Mouse (Mus musculus) heart, postnatal 0 days (tissue): ENCODE data around the gene Prl2c3. TPM values are rescaled to one million over a fixed set of nuclear protein-coding genes. Genes with fewer than 3 reads are reported as not detected.
"Not testable (repeated sequence)": the region's sequence is repeated elsewhere in the genome, so short reads cannot be mapped to it uniquely, and the experiment has no call there.

ENCODE experiments used
- ATAC-seq: fragments of 200-750 bp; cut with Nextera tagmentation; 2 replicates; pipeline ENCODE4 v1.8.0; 2017; ENCODE audit warnings: low read depth, moderate number of reproducible peaks, moderate library complexity; ENCODE audit not compliant: insufficient read depth
- DNase-seq: peaks from one replicate; pipeline ENCODE4 v3.0.0-alpha.2; 2016; ENCODE audit warnings: low spot score
- H3K27ac ChIP-seq: fragments of 300-500 bp; sonication (generic); 2 replicates; pipeline ENCODE4 v1.5.1; 2014; ENCODE audit warnings: low read depth, mild to moderate bottlenecking
- H3K27me3 ChIP-seq: fragments of 300-500 bp; sonication (generic); 2 replicates; pipeline ENCODE4 v1.6.1; 2014; ENCODE audit warnings: low read length, mixed read lengths; ENCODE audit not compliant: control insufficient read depth, insufficient read depth
- H3K36me3 ChIP-seq: fragments of 300-500 bp; sonication (generic); replicated peaks from 2 replicates; pipeline ENCODE4 v1.6.1; 2014; ENCODE audit warnings: low read length, mixed read lengths; ENCODE audit not compliant: control insufficient read depth, insufficient read depth
- H3K4me1 ChIP-seq: fragments of 300-500 bp; sonication (generic); 2 replicates; pipeline ENCODE4 v1.6.1; 2014; ENCODE audit warnings: antibody characterized with exemption; ENCODE audit not compliant: control insufficient read depth, insufficient read depth
- H3K4me2 ChIP-seq: fragments of 300-500 bp; sonication (generic); 2 replicates; pipeline ENCODE4 v1.6.1; 2014; ENCODE audit warnings: low read depth, mild to moderate bottlenecking, low read length, moderate library complexity
- H3K4me3 ChIP-seq: fragments of 300-500 bp; sonication (generic); 2 replicates; pipeline ENCODE4 v1.5.1; 2014; ENCODE audit warnings: low read depth, low read length
- H3K9ac ChIP-seq: fragments of 300-500 bp; sonication (generic); replicated peaks from 2 replicates; pipeline ENCODE4 v1.6.1; 2014; ENCODE audit warnings: low read depth, low read length, mixed read lengths
- H3K9me3 ChIP-seq: fragments of 300-500 bp; sonication (generic); replicated peaks from 2 replicates; pipeline ENCODE4 v1.6.1; 2016; ENCODE audit warnings: low read length; ENCODE audit not compliant: control insufficient read depth
- CTCF ChIP-seq: IDR thresholded peaks from 2 replicates; pipeline ENCODE4 v1.5.1; 2016; ENCODE audit warnings: antibody characterized with exemption, control low read depth, low read depth
- EP300 ChIP-seq: IDR thresholded peaks from 2 replicates; pipeline ENCODE4 v1.6.1; 2016; ENCODE audit warnings: antibody characterized with exemption, low read depth
- WGBS: fragments of 180-500 bp; shearing (Covaris S2); extraction: QIAGEN DNeasy Blood & Tissue Kit; methylation state at CpG from one replicate; pipeline ENCODE4 v1.1.7; 2014; 5-methylcytosine and 5-hydroxymethylcytosine counted together
- polyA plus RNA-seq: library from polyadenylated mRNA; unstranded; fragments of >200 nt; fragmentation: Nextera tagmentation; extraction: Ambion mirVana; gene quantifications from 2 replicates; pipeline ENCODE4 v1.2.1, GENCODE M21; 2015
- total RNA-seq: library from RNA; depleted of rRNA; stranded (reverse); fragments of >200 nt; gene quantifications from 2 replicates; pipeline ENCODE4 v1.2.3, GENCODE M21; 2014; ENCODE audit warnings: low replicate concordance; rRNA removed

Gene Prl2c3
- total RNA-seq (not detected in 2 replicates), polyA plus RNA-seq (0.33 TPM in 1 of 2 replicates, not detected in the other)

GRCm38 (mm10) chr13:12799979-12800378, at the start of gene Prl2c3:
TSS of gene Prl2c3 (minus strand) at chr13:12800079.
- 52% methylated on average over 3 of the region's 3 CpGs for WGBS
- not testable (repeated sequence) for H3K4me1 ChIP-seq, H3K27ac ChIP-seq, H3K4me2 ChIP-seq, DNase-seq, ATAC-seq, H3K4me3 ChIP-seq, H3K27me3 ChIP-seq, H3K9me3 ChIP-seq, H3K9ac ChIP-seq, H3K36me3 ChIP-seq

- H3K36me3 ChIP-seq, H3K4me1 ChIP-seq, H3K27me3 ChIP-seq, H3K4me3 ChIP-seq, H3K27ac ChIP-seq, H3K9ac ChIP-seq, DNase-seq, H3K4me2 ChIP-seq: not testable (repeated sequence)
- 62% methylated on average over 4 of the region's 4 CpGs for WGBS
- peaks cover 36% of the 10 kb centered on the region for H3K9me3 ChIP-seq
- 0 out of 2 replicates have a peak, but pooled peaks have one; percentile 39 for ATAC-seq
Measured at GRCm38 (mm10) chr13:12848254-12848653, 48.4 kb upstream of the Prl2c3 start.

GRCm38 (mm10) chr13:12844701-12845100, 44.8 kb upstream of the Prl2c3 start:
- not testable (repeated sequence) for H3K4me3 ChIP-seq, H3K36me3 ChIP-seq, H3K27me3 ChIP-seq, H3K9ac ChIP-seq, H3K27ac ChIP-seq, ATAC-seq, DNase-seq, H3K4me2 ChIP-seq, H3K4me1 ChIP-seq
- peaks cover 38% of the 10 kb centered on the region for H3K9me3 ChIP-seq
- WGBS, result 81% methylated on average over 1 of the region's 1 CpGs

GRCm38 (mm10) chr13:12837546-12837945, 37.7 kb upstream of the Prl2c3 start:
- not testable (repeated sequence) for H3K4me3 ChIP-seq, H3K4me1 ChIP-seq, H3K9ac ChIP-seq, H3K27ac ChIP-seq, H3K36me3 ChIP-seq, H3K4me2 ChIP-seq, ATAC-seq, DNase-seq, H3K27me3 ChIP-seq
- H3K9me3 ChIP-seq, result peaks cover 55% of the 10 kb centered on the region
- WGBS, result 58% methylated on average over 2 of the region's 2 CpGs

GRCm38 (mm10) chr13:12831769-12832168, 31.9 kb upstream of the Prl2c3 start:
- Histone ChIP-seq H3K9me3 (peaks cover 60% of the 10 kb centered on the region), H3K36me3 (no peaks in the 10 kb centered on the region), H3K4me1 (no peaks in the 10 kb centered on the region), H3K9ac (no peak overlapping the region), H3K27me3 (no peaks in the 10 kb centered on the region), H3K4me3 (no peak overlapping the region), H3K27ac (no peak overlapping the region), H3K4me2 (no peak overlapping the region)
- DNase-seq (no peak), ATAC-seq (no peak)
- TF ChIP-seq CTCF, result no peak
- WGBS, result 56% methylated on average over 2 of the region's 2 CpGs

- no peak overlapping the region for H3K9ac ChIP-seq
- no peaks in the 10 kb centered on the region for H3K27me3 ChIP-seq
- WGBS, result 76% methylated on average over 5 of the region's 5 CpGs
- no peak for ATAC-seq
- no peak for DNase-seq
- H3K36me3 ChIP-seq, result no peaks in the 10 kb centered on the region
- H3K4me2 ChIP-seq, result no peak overlapping the region
- TF ChIP-seq EP300 (no peak), CTCF (no peak)
- H3K9me3 ChIP-seq, result peaks cover 52% of the 10 kb centered on the region
- no peaks in the 10 kb centered on the region for H3K4me1 ChIP-seq
- H3K4me3 ChIP-seq, result no peak overlapping the region
- no peak overlapping the region for H3K27ac ChIP-seq
Measured at GRCm38 (mm10) chr13:12829031-12829430, 29.2 kb upstream of the Prl2c3 start.

GRCm38 (mm10) chr13:12824500-12825176, 24.8 kb upstream of the Prl2c3 start:
- WGBS, result 54% methylated on average over 4 of the region's 4 CpGs
- not testable (repeated sequence) for ATAC-seq

GRCm38 (mm10) chr13:12813734-12814424, 14.0 kb upstream of the Prl2c3 start:
- peaks cover 10% of the 10 kb centered on the region for H3K9me3 ChIP-seq
- H3K27ac ChIP-seq, ATAC-seq, H3K4me2 ChIP-seq, H3K36me3 ChIP-seq, DNase-seq, H3K27me3 ChIP-seq, H3K4me3 ChIP-seq, H3K4me1 ChIP-seq, H3K9ac ChIP-seq: not testable (repeated sequence)
- 66% methylated on average over 5 of the region's 5 CpGs for WGBS

More at GRCm38 (mm10) chr13:12824500-12825176, 24.8 kb upstream of the Prl2c3 start:
- H3K9me3 ChIP-seq, result peaks cover 30% of the 10 kb centered on the region
- not testable (repeated sequence) for H3K9ac ChIP-seq, H3K4me3 ChIP-seq, H3K36me3 ChIP-seq, H3K27me3 ChIP-seq, H3K4me2 ChIP-seq, H3K27ac ChIP-seq, H3K4me1 ChIP-seq, DNase-seq
